Mouse (Mus musculus) testis, adult 2 months (tissue): ENCODE results near the gene Bag1.

Experiments
- CTCF ChIP-seq: fragments of 200-500 bp; IDR thresholded peaks from 2 replicates; pipeline ENCODE4 v1.5.1; 2012; ENCODE audit warnings: low read depth, mild to moderate bottlenecking, inconsistent platforms, low read length, moderate library complexity; ENCODE audit not compliant: control insufficient read depth, insufficient read depth, insufficient replicate concordance
- POLR2A ChIP-seq: fragments of 200-500 bp; IDR thresholded peaks from 2 replicates; pipeline ENCODE4 v1.6.1; 2012; ENCODE audit warnings: low read depth, mild to moderate bottlenecking, inconsistent platforms, low read length, moderate library complexity; ENCODE audit not compliant: control insufficient read depth

- no peak for TF ChIP-seq CTCF
- no peak for TF ChIP-seq POLR2A
Measured at GRCm38 (mm10) chr4:40923087-40923651, 24.9 kb downstream of the Bag1 start.
